8 mouse cellular contexts compared by ENCODE assay signal in the genomic region with DNA sequence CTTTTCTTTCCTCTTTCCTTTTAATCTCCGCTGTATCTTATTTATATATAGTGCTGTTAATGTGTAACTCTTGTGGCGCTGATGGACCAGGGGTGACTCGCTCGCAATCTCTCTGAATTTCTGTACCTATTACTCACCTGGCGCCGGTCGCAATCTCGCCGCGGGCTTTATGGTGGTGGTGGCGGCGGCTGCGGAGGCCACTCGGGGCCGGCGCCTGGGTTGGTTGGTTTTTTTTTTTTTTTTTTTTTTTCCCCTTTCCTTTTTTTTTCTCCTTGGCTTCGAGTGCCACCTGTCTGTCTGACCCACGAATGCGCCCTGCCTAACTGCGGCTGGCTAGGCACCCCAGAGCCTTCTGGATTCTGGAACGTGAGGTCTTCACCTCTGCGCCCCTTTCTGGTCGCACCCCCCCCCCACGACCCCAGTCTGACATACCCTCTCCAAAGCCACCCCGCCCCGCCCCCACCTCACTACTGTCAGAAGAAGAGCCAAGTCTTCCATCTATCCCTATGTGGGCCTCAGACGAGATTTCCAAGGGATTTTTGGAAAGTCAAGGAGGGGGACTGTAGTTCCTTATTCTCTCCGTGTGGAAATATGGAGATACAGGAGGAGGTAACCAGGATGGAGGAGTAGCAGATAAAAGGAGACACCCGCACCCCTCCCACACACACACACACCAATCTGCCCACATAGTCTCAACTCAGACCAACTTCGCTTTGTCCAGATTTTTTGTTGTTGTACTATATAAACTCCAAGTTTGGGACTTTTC. TPM values are rescaled to one million over a fixed set of nuclear protein-coding genes. Genes with fewer than 3 reads are reported as not detected.
DNase-seq lines count a peak whose midpoint lies in the region; ATAC-seq and TF ChIP-seq lines count a peak whose summit lies in the region.

No protein-coding gene starts in this region.

- peaks cover 25% of the 10 kb centered on the region for H3K4me1 ChIP-seq in midbrain, embryonic 10.5 days
- no peaks in the 10 kb centered on the region for H3K4me1 ChIP-seq in midbrain, embryonic 11.5 days (ENCODE audit: control insufficient read depth, insufficient read depth, low read length)
- peaks cover 65% of the 10 kb centered on the region for H3K4me1 ChIP-seq in embryonic facial prominence, embryonic 13.5 days
- H3K4me1 ChIP-seq in intestine, postnatal 0 days (replicated peaks; ENCODE audit: control insufficient read depth, insufficient read depth, low read length) = peaks cover under 1% of the 10 kb centered on the region; the same call in 1 of the 2 replicates
- no peaks in the 10 kb centered on the region for H3K4me1 ChIP-seq in midbrain, embryonic 14.5 days (ENCODE audit: control insufficient read depth, insufficient read depth, low read length)

- no peak overlapping the region for H3K27ac ChIP-seq in midbrain, embryonic 10.5 days (replicated peaks)
- H3K27ac ChIP-seq in midbrain, embryonic 11.5 days (ENCODE audit: low read depth, low read length) = no peak overlapping the region
- peak overlapping the region; percentile 94 for H3K27ac ChIP-seq in embryonic facial prominence, embryonic 13.5 days
- H3K27ac ChIP-seq in intestine, postnatal 0 days (ENCODE audit: low read depth, low read length) = no peak overlapping the region
- no peak overlapping the region for H3K27ac ChIP-seq in midbrain, embryonic 14.5 days (replicated peaks; ENCODE audit: low read depth, low read length)

- H3K9me3 ChIP-seq in midbrain, embryonic 10.5 days (replicated peaks) = no peaks in the 10 kb centered on the region
- H3K9me3 ChIP-seq in midbrain, embryonic 11.5 days (ENCODE audit: control insufficient read depth, low read length) = no peaks in the 10 kb centered on the region
- H3K9me3 ChIP-seq in embryonic facial prominence, embryonic 13.5 days = no peaks in the 10 kb centered on the region
- no peaks in the 10 kb centered on the region for H3K9me3 ChIP-seq in intestine, postnatal 0 days (ENCODE audit: control insufficient read depth)
- H3K9me3 ChIP-seq in midbrain, embryonic 14.5 days (ENCODE audit: control insufficient read depth, low read length) = no peaks in the 10 kb centered on the region

- no peak for ATAC-seq in midbrain, embryonic 11.5 days (ENCODE audit: low FRiP score)
- no peak for ATAC-seq in embryonic facial prominence, embryonic 13.5 days (ENCODE audit: insufficient number of reproducible peaks, insufficient read depth, low FRiP score, low TSS enrichment, low read depth)
- ATAC-seq in intestine, postnatal 0 days = peak; percentile 88
- ATAC-seq in midbrain, embryonic 14.5 days (ENCODE audit: low FRiP score, low TSS enrichment) = no peak

- peak; percentile 37 for DNase-seq in midbrain, embryonic 10.5 days (ENCODE audit: low spot score)
- no peak for DNase-seq in midbrain, embryonic 11.5 days (ENCODE audit: low spot score, missing footprints)
- peak; percentile 66 for DNase-seq in midbrain, embryonic 14.5 days
- DNase-seq in spleen, adult 18-20 months = no peak
- DNase-seq in left cerebral cortex, adult 18-20 months (ENCODE audit: low spot score in 2 of 2) = no peak
- no peak for DNase-seq in right cerebral cortex, postnatal 14 days

- 1% methylated on average over 30 of the region's 30 CpGs for WGBS in midbrain, embryonic 10.5 days
- under 1% methylated on average over 30 of the region's 30 CpGs for WGBS in midbrain, embryonic 11.5 days
- 1% methylated on average over 28 of the region's 30 CpGs for WGBS in embryonic facial prominence, embryonic 13.5 days
- WGBS in intestine, postnatal 0 days = 4% methylated on average over 30 of the region's 30 CpGs
- WGBS in midbrain, embryonic 14.5 days = under 1% methylated on average over 30 of the region's 30 CpGs

- H3K4me3 ChIP-seq in midbrain, embryonic 10.5 days = peak overlapping the region; percentile 12
- H3K4me3 ChIP-seq in midbrain, embryonic 11.5 days (ENCODE audit: low read depth, low read length) = no peak overlapping the region
- peak overlapping the region; percentile 38 for H3K4me3 ChIP-seq in embryonic facial prominence, embryonic 13.5 days
- H3K4me3 ChIP-seq in intestine, postnatal 0 days (ENCODE audit: low read depth, low read length) = peak overlapping the region; percentile 37
- H3K4me3 ChIP-seq in midbrain, embryonic 14.5 days (replicated peaks; ENCODE audit: low read depth, low read length) = no peak overlapping the region

- H3K4me2 ChIP-seq in midbrain, embryonic 11.5 days = no peak overlapping the region
- H3K4me2 ChIP-seq in embryonic facial prominence, embryonic 13.5 days = peak overlapping the region; percentile 70
- H3K4me2 ChIP-seq in intestine, postnatal 0 days (replicated peaks; ENCODE audit: low read depth) = peak overlapping the region; percentile 63
- peak overlapping the region; percentile 15; the same call in 1 of the 2 replicates for H3K4me2 ChIP-seq in midbrain, embryonic 14.5 days (ENCODE audit: low read length)

- no peak overlapping the region for H3K9ac ChIP-seq in midbrain, embryonic 11.5 days (ENCODE audit: low read length)
- H3K9ac ChIP-seq in embryonic facial prominence, embryonic 13.5 days = peak overlapping the region; percentile 70
- peak overlapping the region; percentile 18; the same call in 1 of the 2 replicates for H3K9ac ChIP-seq in intestine, postnatal 0 days (ENCODE audit: low read depth, low read length)
- H3K9ac ChIP-seq in midbrain, embryonic 14.5 days (replicated peaks; ENCODE audit: low read length) = no peak overlapping the region

- H3K27me3 ChIP-seq in midbrain, embryonic 10.5 days (ENCODE audit: low read depth, poor library complexity, severe bottlenecking) = peaks cover 100% of the 10 kb centered on the region
- H3K27me3 ChIP-seq in midbrain, embryonic 11.5 days (ENCODE audit: control insufficient read depth, insufficient read depth, low read length) = peaks cover 92% of the 10 kb centered on the region
- peaks cover 78% of the 10 kb centered on the region for H3K27me3 ChIP-seq in embryonic facial prominence, embryonic 13.5 days
- peaks cover 14% of the 10 kb centered on the region for H3K27me3 ChIP-seq in intestine, postnatal 0 days (replicated peaks; ENCODE audit: control insufficient read depth, insufficient read depth, low read length)
- H3K27me3 ChIP-seq in midbrain, embryonic 14.5 days (ENCODE audit: control insufficient read depth, insufficient read depth, low read length) = peaks cover 95% of the 10 kb centered on the region

- peak; percentile 70 for TF ChIP-seq CTCF in intestine, postnatal 0 days (IDR thresholded peaks at IDR 0.05; ENCODE audit: low read depth)

- no peaks in the 10 kb centered on the region for H3K36me3 ChIP-seq in midbrain, embryonic 10.5 days
- no peaks in the 10 kb centered on the region for H3K36me3 ChIP-seq in midbrain, embryonic 11.5 days (ENCODE audit: control insufficient read depth, insufficient read depth, low read length)
- H3K36me3 ChIP-seq in embryonic facial prominence, embryonic 13.5 days = peaks cover 10% of the 10 kb centered on the region
- peaks cover 17% of the 10 kb centered on the region for H3K36me3 ChIP-seq in intestine, postnatal 0 days (ENCODE audit: control insufficient read depth, insufficient read depth)
- H3K36me3 ChIP-seq in midbrain, embryonic 14.5 days (ENCODE audit: control insufficient read depth, insufficient read depth, low read length) = no peaks in the 10 kb centered on the region

RNA-seq across cellular contexts. Expression of a gene that starts 15.9 kb away (rescaled TPM):
- polyA plus RNA-seq in midbrain, embryonic 10.5 days (2016; fragmentation: Nextera tagmentation; extraction: Ambion mirVana) = 3.9 and 7.2 TPM in 2 replicates
- 1.3 and 1.4 TPM in 2 replicates for polyA plus RNA-seq in midbrain, embryonic 11.5 days (2014; fragmentation: Nextera tagmentation; extraction: Ambion mirVana)
- 63.4 and 67.0 TPM in 2 replicates for polyA plus RNA-seq in embryonic facial prominence, embryonic 13.5 days (2015; fragmentation: Nextera tagmentation; extraction: Ambion mirVana)
- 30.6 and 42.6 TPM in 2 replicates for polyA plus RNA-seq in intestine, postnatal 0 days (2015; fragmentation: Nextera tagmentation; extraction: Ambion mirVana)
- polyA plus RNA-seq in midbrain, embryonic 14.5 days (2014; fragmentation: Nextera tagmentation; extraction: Ambion mirVana) = 0.39 and 2.4 TPM in 2 replicates
- 1 to 10 TPM; 4.5 to 5.5 TPM for total RNA-seq in left cerebral cortex, adult 18-20 months (2021)

Comparison
In these comparisons a context has a peak if more than half of its experiments do, and no peak if none do; other contexts are left out.
1. DNase-seq: peak in midbrain, embryonic 10.5 days (single experiment) and midbrain, embryonic 14.5 days (single experiment); none in midbrain, embryonic 11.5 days (single experiment), spleen, adult 18-20 months (0 of 2), left cerebral cortex, adult 18-20 months (0 of 2) and right cerebral cortex, postnatal 14 days (single experiment).
2. H3K4me3 ChIP-seq: peak in midbrain, embryonic 10.5 days (single experiment), embryonic facial prominence, embryonic 13.5 days (single experiment) and intestine, postnatal 0 days (single experiment); none in midbrain, embryonic 11.5 days (single experiment) and midbrain, embryonic 14.5 days (single experiment).
3. H3K9ac ChIP-seq: peak in embryonic facial prominence, embryonic 13.5 days (single experiment) and intestine, postnatal 0 days (single experiment); none in midbrain, embryonic 11.5 days (single experiment) and midbrain, embryonic 14.5 days (single experiment).